Mouse (Mus musculus) layer of hippocampus, adult 8-10 months (tissue): ENCODE results near the gene Zfp53. TPM values are rescaled to one million over a fixed set of nuclear protein-coding genes. Genes with fewer than 3 reads are reported as not detected.
"Not testable (repeated sequence)": the region's sequence is repeated elsewhere in the genome, so short reads cannot be mapped to it uniquely, and the experiment has no call there.

Experiments used
- DNase-seq, 2 experiments: peaks; one replicate each; pipeline ENCODE4 v3.0.0; 2022; ENCODE audit warnings: low spot score in 2 of 2
- total RNA-seq, 4 experiments: library from RNA; stranded (reverse); gene quantifications; 2 replicates each; pipeline ENCODE4 v1.2.4; 2022

Gene Zfp53
- total RNA-seq = 1 to 10 TPM; 4.3 to 6.4 (median 5.3) TPM

GRCm38 (mm10) chr17:21488760-21489499, at the start of gene Zfp53:
Gene Zfp53, plus strand, starts transcription at chr17:21488998.
- DNase-seq = peak; percentile 78 to 84

- DNase-seq = peak; percentile 58 to 76
Observed at GRCm38 (mm10) chr17:21449669-21450068, 39.1 kb upstream of the Zfp53 start.

- peak; percentile 85 for DNase-seq
Observed at GRCm38 (mm10) chr17:21450138-21450704, 38.6 kb upstream of the Zfp53 start, which contains the start of gene Zfp51. Gene Zfp51, plus strand, starts transcription at chr17:21450374.

GRCm38 (mm10) chr17:21463550-21463949, 25.2 kb upstream of the Zfp53 start:
- DNase-seq = no peak

GRCm38 (mm10) chr17:21472032-21472652, 16.7 kb upstream of the Zfp53 start:
- DNase-seq = no peak

GRCm38 (mm10) chr17:21472653-21473307, 16.0 kb upstream of the Zfp53 start:
- no peak for DNase-seq

- DNase-seq = no peak
Observed at GRCm38 (mm10) chr17:21473362-21474190, 15.2 kb upstream of the Zfp53 start.

- not testable (repeated sequence) for DNase-seq
Observed at GRCm38 (mm10) chr17:21474729-21475128, 14.1 kb upstream of the Zfp53 start.

GRCm38 (mm10) chr17:21475290-21475689, 13.5 kb upstream of the Zfp53 start:
- not testable (repeated sequence) for DNase-seq

- not testable (repeated sequence) for DNase-seq
Observed at GRCm38 (mm10) chr17:21476351-21476750, 12.4 kb upstream of the Zfp53 start.

- not testable (repeated sequence) for DNase-seq
Observed at GRCm38 (mm10) chr17:21478103-21478777, 10.6 kb upstream of the Zfp53 start.

GRCm38 (mm10) chr17:21489500-21490001, 753 bp downstream of the Zfp53 start:
- no peak for DNase-seq

GRCm38 (mm10) chr17:21501365-21501764, 12.6 kb downstream of the Zfp53 start:
- no peak for DNase-seq

- DNase-seq = no peak
Observed at GRCm38 (mm10) chr17:21504524-21504923, 15.7 kb downstream of the Zfp53 start.

GRCm38 (mm10) chr17:21506258-21506657, 17.5 kb downstream of the Zfp53 start:
- no peak for DNase-seq

- no peak for DNase-seq
Observed at GRCm38 (mm10) chr17:21509756-21510155, 21.0 kb downstream of the Zfp53 start.

GRCm38 (mm10) chr17:21515403-21516105, 26.8 kb downstream of the Zfp53 start:
- peak; percentile 52 to 73 for DNase-seq

- DNase-seq = peak; percentile 37 to 56
Observed at GRCm38 (mm10) chr17:21516201-21517129, 27.7 kb downstream of the Zfp53 start.
